Mouse (Mus musculus): ENCODE measurements around the gene Phf3. TPM values are rescaled to one million over a fixed set of nuclear protein-coding genes. Genes with fewer than 3 reads are reported as not detected.

The Phf3 gene
- polyA plus RNA-seq, 1 experiment from 2014 or later: 38.5 TPM

GRCm38 (mm10) chr1:30808101-30808699 is 65.5 kb downstream of the Phf3 start:
- Histone ChIP-seq H3K27ac (replicated peaks) (no peak overlapping the region), H3K4me2 (no peak overlapping the region), H3K9ac (no peak overlapping the region), H3K27me3 (no peaks in the 10 kb centered on the region), H3K36me3 (peaks cover 81% of the 10 kb centered on the region), H3K9me3 (no peaks in the 10 kb centered on the region), H3K4me1 (replicated peaks) (no peaks in the 10 kb centered on the region), H3K4me3 (no peak overlapping the region)
- 88% methylated on average over 10 of the region's 10 CpGs for WGBS
- ATAC-seq (ENCODE audit: low read depth): no peak

GRCm38 (mm10) chr1:30805688-30806285 is 67.9 kb downstream of the Phf3 start:
- peaks cover 71% of the 10 kb centered on the region for H3K36me3 ChIP-seq
- H3K9ac ChIP-seq: no peak overlapping the region
- no peak overlapping the region for H3K4me2 ChIP-seq
- H3K4me3 ChIP-seq: no peak overlapping the region
- no peaks in the 10 kb centered on the region for H3K27me3 ChIP-seq
- ATAC-seq (ENCODE audit: low read depth): no peak
- H3K9me3 ChIP-seq: no peaks in the 10 kb centered on the region
- no peaks in the 10 kb centered on the region for H3K4me1 ChIP-seq (replicated peaks)
- H3K27ac ChIP-seq (replicated peaks): no peak overlapping the region
- 92% methylated on average over 11 of the region's 11 CpGs for WGBS

DNA sequence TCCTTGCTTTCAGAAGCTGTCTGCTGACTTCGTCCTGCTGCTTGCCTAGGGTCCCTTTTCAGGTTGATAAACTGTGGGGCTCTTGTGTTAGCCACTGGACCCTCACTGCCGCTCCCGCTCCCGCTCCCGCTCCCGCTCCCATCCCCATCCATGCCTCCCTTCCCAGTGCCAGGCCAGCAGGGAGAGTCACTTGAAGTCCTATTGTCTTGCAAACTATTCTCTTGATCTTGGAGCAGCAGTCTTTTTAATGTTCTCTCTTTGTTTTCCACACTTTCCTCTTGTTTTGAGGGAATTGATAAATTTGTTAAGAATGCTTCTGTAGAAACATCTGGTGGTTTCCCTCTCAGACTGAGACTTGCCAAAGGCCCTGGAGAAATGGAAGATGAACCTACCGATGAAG is 68.8 kb downstream of the Phf3 start:
- H3K27ac ChIP-seq (replicated peaks): no peak overlapping the region
- H3K4me3 ChIP-seq: no peak overlapping the region
- no peak overlapping the region for H3K9ac ChIP-seq
- WGBS: 85% methylated on average over 7 of the region's 7 CpGs
- no peak for ATAC-seq (ENCODE audit: low read depth)
- H3K9me3 ChIP-seq: no peaks in the 10 kb centered on the region
- peaks cover 62% of the 10 kb centered on the region for H3K36me3 ChIP-seq
- no peaks in the 10 kb centered on the region for H3K27me3 ChIP-seq
- H3K4me1 ChIP-seq (replicated peaks): no peaks in the 10 kb centered on the region
- H3K4me2 ChIP-seq: no peak overlapping the region

- Histone ChIP-seq H3K4me1 (replicated peaks) (no peaks in the 10 kb centered on the region), H3K4me3 (no peak overlapping the region), H3K4me2 (no peak overlapping the region), H3K27me3 (no peaks in the 10 kb centered on the region), H3K36me3 (peaks cover 40% of the 10 kb centered on the region), H3K9ac (no peak overlapping the region), H3K27ac (replicated peaks) (no peak overlapping the region), H3K9me3 (no peaks in the 10 kb centered on the region)
- 94% methylated on average over 8 of the region's 8 CpGs for WGBS
- ATAC-seq (ENCODE audit: low read depth): no peak
Measured at GRCm38 (mm10) chr1:30801911-30802310, 71.8 kb downstream of the Phf3 start.

GRCm38 (mm10) chr1:30799277-30799834 is 74.4 kb downstream of the Phf3 start:
- Histone ChIP-seq H3K4me1 (replicated peaks) (no peaks in the 10 kb centered on the region), H3K27me3 (no peaks in the 10 kb centered on the region), H3K4me3 (no peak overlapping the region), H3K9me3 (no peaks in the 10 kb centered on the region), H3K9ac (no peak overlapping the region), H3K4me2 (no peak overlapping the region), H3K36me3 (peaks cover 22% of the 10 kb centered on the region), H3K27ac (replicated peaks) (no peak overlapping the region)
- no peak for ATAC-seq (ENCODE audit: low read depth)
- WGBS: 84% methylated on average over 6 of the region's 6 CpGs

- no peaks in the 10 kb centered on the region for H3K27me3 ChIP-seq
- ATAC-seq (ENCODE audit: low read depth): no peak
- no peaks in the 10 kb centered on the region for H3K9me3 ChIP-seq
- H3K27ac ChIP-seq (replicated peaks): no peak overlapping the region
- H3K4me3 ChIP-seq: no peak overlapping the region
- no peaks in the 10 kb centered on the region for H3K4me1 ChIP-seq (replicated peaks)
- no peak overlapping the region for H3K9ac ChIP-seq
- no peaks in the 10 kb centered on the region for H3K36me3 ChIP-seq
- no peak overlapping the region for H3K4me2 ChIP-seq
- WGBS: 91% methylated on average over 5 of the region's 5 CpGs
Measured at GRCm38 (mm10) chr1:30794606-30795005, 79.1 kb downstream of the Phf3 start.

DNA sequence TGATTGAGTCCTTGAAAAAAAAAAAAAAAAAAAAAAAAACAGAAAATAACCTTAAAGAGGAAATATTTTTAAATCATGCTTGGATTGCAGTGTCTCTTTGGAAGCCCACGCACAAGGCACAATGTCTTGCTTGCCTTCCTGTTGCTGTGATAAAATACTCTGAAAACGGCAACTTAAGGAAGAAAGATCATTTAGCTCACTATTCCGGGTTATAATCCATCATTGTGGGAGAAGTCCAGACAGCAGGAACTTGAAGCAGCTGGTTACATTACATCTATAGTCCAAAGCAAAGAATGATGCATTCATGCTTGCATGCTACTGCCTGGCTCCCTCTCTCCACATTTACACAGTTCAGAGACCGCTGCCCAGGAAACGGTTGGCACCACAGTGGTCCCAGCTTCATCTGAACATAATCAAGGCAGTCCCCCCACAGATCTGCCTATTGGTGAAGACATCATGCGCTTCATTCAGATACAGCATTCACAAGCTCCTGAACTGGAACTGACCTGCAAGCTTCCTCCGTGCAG is 80.3 kb downstream of the Phf3 start:
- no peak for ATAC-seq (ENCODE audit: low read depth)

DNA sequence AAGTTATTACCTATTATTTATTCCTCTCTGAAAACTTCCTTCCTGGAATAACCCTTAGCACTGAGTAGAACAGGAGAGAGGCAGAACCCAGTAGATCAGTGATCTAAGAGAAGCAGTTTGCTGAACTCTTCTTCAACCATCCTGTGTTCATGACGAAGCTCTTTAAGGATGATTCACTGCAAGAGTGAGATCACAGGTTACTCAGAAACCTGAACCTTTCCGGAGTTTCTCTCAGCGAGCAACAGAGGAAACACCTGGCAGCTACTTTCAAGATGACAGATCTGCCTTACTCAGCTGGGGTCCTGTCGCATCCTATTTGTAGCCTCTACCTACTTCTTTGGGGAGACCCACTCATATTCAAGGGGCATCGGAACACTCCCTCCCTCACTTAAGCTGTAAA is 80.8 kb downstream of the Phf3 start:
- ATAC-seq (ENCODE audit: low read depth): no peak
- WGBS: 74% methylated on average over 5 of the region's 5 CpGs
- H3K27ac ChIP-seq (replicated peaks): no peak overlapping the region
- H3K4me3 ChIP-seq: no peak overlapping the region
- no peak overlapping the region for H3K9ac ChIP-seq
- H3K36me3 ChIP-seq: no peaks in the 10 kb centered on the region
- H3K9me3 ChIP-seq: no peaks in the 10 kb centered on the region
- H3K4me1 ChIP-seq (replicated peaks): no peaks in the 10 kb centered on the region
- no peaks in the 10 kb centered on the region for H3K27me3 ChIP-seq
- no peak overlapping the region for H3K4me2 ChIP-seq

More for the DNA sequence above, 80.3 kb downstream of the Phf3 start:
- Histone ChIP-seq H3K4me1 (replicated peaks) (no peaks in the 10 kb centered on the region), H3K36me3 (no peaks in the 10 kb centered on the region), H3K27ac (replicated peaks) (no peak overlapping the region), H3K4me3 (no peak overlapping the region), H3K27me3 (no peaks in the 10 kb centered on the region), H3K9me3 (no peaks in the 10 kb centered on the region), H3K4me2 (no peak overlapping the region), H3K9ac (no peak overlapping the region)
- 85% methylated on average over 7 of the region's 7 CpGs for WGBS

DNA sequence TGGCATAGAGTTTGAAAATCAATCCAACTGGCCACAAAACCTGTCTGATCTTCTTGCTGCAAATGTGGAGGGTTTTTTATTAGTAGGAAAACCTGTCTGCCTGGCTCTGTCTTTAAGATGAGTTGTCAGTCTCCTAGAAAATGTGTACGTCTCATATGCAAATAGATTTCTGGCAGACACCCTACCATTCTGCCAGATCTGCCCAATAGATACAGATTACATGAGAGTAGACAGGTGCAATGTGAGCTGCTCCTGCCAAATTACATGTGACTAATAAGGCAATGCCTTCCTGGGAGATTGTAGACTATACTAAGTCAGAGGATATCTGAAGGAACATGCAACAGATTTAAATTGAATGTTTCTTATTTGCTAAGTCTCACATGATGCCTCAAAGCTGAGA is 83.5 kb downstream of the Phf3 start:
- ATAC-seq (ENCODE audit: low read depth): no peak
- 76% methylated on average over 1 of the region's 1 CpGs for WGBS
- H3K27me3 ChIP-seq: no peaks in the 10 kb centered on the region
- H3K4me3 ChIP-seq: no peak overlapping the region
- no peaks in the 10 kb centered on the region for H3K4me1 ChIP-seq (replicated peaks)
- H3K27ac ChIP-seq (replicated peaks): no peak overlapping the region
- H3K36me3 ChIP-seq: no peaks in the 10 kb centered on the region
- H3K4me2 ChIP-seq: no peak overlapping the region
- no peaks in the 10 kb centered on the region for H3K9me3 ChIP-seq
- H3K9ac ChIP-seq: no peak overlapping the region

- Histone ChIP-seq H3K4me3 (no peak overlapping the region), H3K27me3 (no peaks in the 10 kb centered on the region), H3K36me3 (no peaks in the 10 kb centered on the region), H3K4me1 (replicated peaks) (no peaks in the 10 kb centered on the region), H3K4me2 (no peak overlapping the region), H3K27ac (replicated peaks) (no peak overlapping the region), H3K9ac (no peak overlapping the region), H3K9me3 (no peaks in the 10 kb centered on the region)
- WGBS: 93% methylated on average over 1 of the region's 1 CpGs
- ATAC-seq (ENCODE audit: low read depth): no peak
Measured at GRCm38 (mm10) chr1:30789689-30790088, 84.0 kb downstream of the Phf3 start.

DNA sequence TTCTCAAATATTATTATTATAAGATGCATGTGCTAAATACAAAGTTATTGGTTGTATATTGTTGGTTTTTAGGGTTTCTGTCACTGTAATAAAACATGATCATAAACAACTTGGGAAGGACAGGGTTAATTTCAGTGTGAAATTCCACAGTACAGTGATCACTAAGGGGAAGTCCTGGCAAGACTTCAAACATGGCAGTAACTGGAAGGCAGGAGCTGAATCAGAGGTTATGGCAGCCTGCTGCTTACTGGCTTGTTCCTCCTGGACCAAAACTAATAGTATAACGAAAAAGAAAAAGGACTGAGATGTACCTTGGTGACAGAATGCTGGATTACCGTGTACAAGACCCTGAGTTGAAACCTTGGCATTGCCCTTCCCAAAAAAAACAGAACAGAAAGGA is 84.7 kb downstream of the Phf3 start:
- H3K4me3 ChIP-seq: no peak overlapping the region
- no peaks in the 10 kb centered on the region for H3K4me1 ChIP-seq (replicated peaks)
- no peak overlapping the region for H3K9ac ChIP-seq
- H3K9me3 ChIP-seq: no peaks in the 10 kb centered on the region
- no peak overlapping the region for H3K27ac ChIP-seq (replicated peaks)
- no peak overlapping the region for H3K4me2 ChIP-seq
- ATAC-seq (ENCODE audit: low read depth): no peak
- 69% methylated on average over 2 of the region's 2 CpGs for WGBS
- H3K27me3 ChIP-seq: no peaks in the 10 kb centered on the region
- no peaks in the 10 kb centered on the region for H3K36me3 ChIP-seq

DNA sequence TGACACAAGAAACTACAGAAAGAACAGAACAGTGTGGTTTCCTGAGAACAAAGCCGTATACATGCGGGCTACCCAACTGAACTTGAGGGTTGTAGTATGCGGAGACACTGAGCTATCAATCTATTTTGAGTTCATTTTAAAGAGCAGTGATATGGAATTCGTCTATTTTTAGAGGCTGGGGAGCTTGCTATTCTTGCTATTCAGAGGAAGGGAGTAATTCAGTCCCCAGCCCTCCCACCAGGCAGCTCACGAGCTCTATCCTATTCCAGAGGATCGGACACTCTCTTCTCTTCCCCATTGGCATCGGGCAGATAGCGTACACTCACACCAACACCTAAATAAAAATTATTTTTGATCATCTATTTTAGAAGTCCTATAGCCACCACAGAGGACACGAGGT is 87.1 kb downstream of the Phf3 start:
- Histone ChIP-seq H3K36me3 (no peaks in the 10 kb centered on the region), H3K27ac (replicated peaks) (no peak overlapping the region), H3K4me1 (replicated peaks) (no peaks in the 10 kb centered on the region), H3K4me3 (no peak overlapping the region), H3K27me3 (no peaks in the 10 kb centered on the region), H3K9ac (no peak overlapping the region), H3K9me3 (no peaks in the 10 kb centered on the region), H3K4me2 (no peak overlapping the region)
- ATAC-seq (ENCODE audit: low read depth): no peak
- 87% methylated on average over 9 of the region's 9 CpGs for WGBS

- 79% methylated on average over 6 of the region's 6 CpGs for WGBS
- Histone ChIP-seq H3K27me3 (no peaks in the 10 kb centered on the region), H3K4me1 (replicated peaks) (no peaks in the 10 kb centered on the region), H3K4me2 (no peak overlapping the region), H3K4me3 (no peak overlapping the region), H3K9me3 (no peaks in the 10 kb centered on the region), H3K27ac (replicated peaks) (no peak overlapping the region), H3K9ac (no peak overlapping the region), H3K36me3 (no peaks in the 10 kb centered on the region)
- ATAC-seq (ENCODE audit: low read depth): no peak
Measured at GRCm38 (mm10) chr1:30783741-30784140, 90.0 kb downstream of the Phf3 start.

Data from neural tube, embryonic 13.5 days (tissue).